Mouse (Mus musculus): Measurements from ENCODE around the gene Tcf7l1.
A peak's percentile ranks its signal among the peaks of the same experiment; 100 is the strongest.

Tcf7l1 gene

GRCm38 (mm10) chr6:72659717-72660390, 129.2 kb downstream of the Tcf7l1 start:
- DNase-seq (ENCODE audit: low spot score): no peak

- no peak for DNase-seq (ENCODE audit: low spot score)
Measured at GRCm38 (mm10) chr6:72658006-72658405, 131.0 kb downstream of the Tcf7l1 start.

- DNase-seq (ENCODE audit: low spot score): no peak
Measured at GRCm38 (mm10) chr6:72656053-72656442, 133.0 kb downstream of the Tcf7l1 start.

- DNase-seq (ENCODE audit: low spot score): peak; percentile 76
Measured at GRCm38 (mm10) chr6:72655309-72656052, 133.6 kb downstream of the Tcf7l1 start.

GRCm38 (mm10) chr6:72654355-72654754, 134.7 kb downstream of the Tcf7l1 start:
- no peak for DNase-seq (ENCODE audit: low spot score)

- DNase-seq (ENCODE audit: low spot score): peak; percentile 49
Measured at GRCm38 (mm10) chr6:72653419-72653818, 135.6 kb downstream of the Tcf7l1 start.

- DNase-seq (ENCODE audit: low spot score): no peak
Measured at GRCm38 (mm10) chr6:72650338-72650851, 138.7 kb downstream of the Tcf7l1 start.

GRCm38 (mm10) chr6:72648002-72648595, 141.0 kb downstream of the Tcf7l1 start:
- no peak for DNase-seq (ENCODE audit: low spot score)

GRCm38 (mm10) chr6:72647383-72647820, 141.7 kb downstream of the Tcf7l1 start:
- DNase-seq (ENCODE audit: low spot score): peak; percentile 58

- DNase-seq (ENCODE audit: low spot score): no peak
Measured at GRCm38 (mm10) chr6:72645364-72645763, 143.7 kb downstream of the Tcf7l1 start.

GRCm38 (mm10) chr6:72644576-72644975, 144.5 kb downstream of the Tcf7l1 start:
- DNase-seq (ENCODE audit: low spot score): no peak

GRCm38 (mm10) chr6:72641218-72641954, 147.7 kb downstream of the Tcf7l1 start:
- DNase-seq (ENCODE audit: low spot score): no peak

- DNase-seq (ENCODE audit: low spot score): no peak
Measured at GRCm38 (mm10) chr6:72636940-72637339, 152.1 kb downstream of the Tcf7l1 start.

- DNase-seq (ENCODE audit: low spot score): peak; percentile 60
Measured at GRCm38 (mm10) chr6:72635760-72636431, 153.2 kb downstream of the Tcf7l1 start.

GRCm38 (mm10) chr6:72634311-72634710, 154.7 kb downstream of the Tcf7l1 start:
- DNase-seq (ENCODE audit: low spot score): no peak

- DNase-seq (ENCODE audit: low spot score): no peak
Measured at GRCm38 (mm10) chr6:72631700-72632099, 157.4 kb downstream of the Tcf7l1 start.

- no peak for DNase-seq (ENCODE audit: low spot score)
Measured at GRCm38 (mm10) chr6:72630961-72631360, 158.1 kb downstream of the Tcf7l1 start.

- no peak for DNase-seq (ENCODE audit: low spot score)
Measured at GRCm38 (mm10) chr6:72630370-72630769, 158.7 kb downstream of the Tcf7l1 start.

- no peak for DNase-seq (ENCODE audit: low spot score)
Measured at GRCm38 (mm10) chr6:72627276-72627675, 161.8 kb downstream of the Tcf7l1 start.

GRCm38 (mm10) chr6:72626391-72626790, 162.7 kb downstream of the Tcf7l1 start:
- no peak for DNase-seq (ENCODE audit: low spot score)

- no peak for DNase-seq (ENCODE audit: low spot score)
Measured at GRCm38 (mm10) chr6:72623661-72624402, 165.2 kb downstream of the Tcf7l1 start.
